In genomic region chr19:44111706-44112105, GRCm38 (mm10) we compare ENCODE assay signal across 13 mouse cellular contexts. TPM values are rescaled to one million over a fixed set of nuclear protein-coding genes. Genes with fewer than 3 reads are reported as not detected.
A peak's percentile ranks its signal among the peaks of the same experiment; 100 is the strongest.
DNase-seq lines count a peak whose midpoint lies in the region; ATAC-seq and TF ChIP-seq lines count a peak whose summit lies in the region.
"Had no signal": no experiment of that assay in that cellular context is flagged by ENCODE, and none has a peak within 500 bp of the region (broad histone marks: within the 10 kb centered on the region; RNA-seq: fewer than 3 reads in every experiment).

No protein-coding gene starts in this region.

- no peak overlapping the region for H3K4me3 ChIP-seq in heart, embryonic 10.5 days
- H3K4me3 ChIP-seq in lung, postnatal 0 days (ENCODE audit: low read depth, low read length): no peak overlapping the region
- no peak overlapping the region for H3K4me3 ChIP-seq in lung, adult 2 months (replicated peaks; ENCODE audit: extremely low read depth, low read depth, low read length)
- H3K4me3 ChIP-seq in bone marrow, adult 2 months (replicated peaks; ENCODE audit: control insufficient read depth, low read depth, low read length): no peak overlapping the region
- H3K4me3 ChIP-seq: embryonic facial prominence, embryonic 15.5 days; heart, embryonic 13.5 days had no signal

- no peaks in the 10 kb centered on the region for H3K27me3 ChIP-seq in heart, embryonic 10.5 days (ENCODE audit: insufficient read depth, poor library complexity, severe bottlenecking)
- no peaks in the 10 kb centered on the region for H3K27me3 ChIP-seq in lung, postnatal 0 days (replicated peaks; ENCODE audit: insufficient read depth, low read length)
- H3K27me3 ChIP-seq: embryonic facial prominence, embryonic 15.5 days; heart, embryonic 13.5 days had no signal

- H3K4me1 ChIP-seq in heart, embryonic 10.5 days: peaks cover 8% of the 10 kb centered on the region
- H3K4me1 ChIP-seq in lung, postnatal 0 days (ENCODE audit: insufficient read depth, low read depth, low read length): peaks cover 2% of the 10 kb centered on the region; the same call in 1 of the 2 replicates
- 0 out of 2 replicates have a peak, but pooled peaks cover 2% of the 10 kb centered on the region for H3K4me1 ChIP-seq in lung, adult 2 months (ENCODE audit: control insufficient read depth, insufficient read depth, low read length)
- H3K4me1 ChIP-seq in bone marrow, adult 2 months (ENCODE audit: control insufficient read depth, insufficient read depth, low read length): peaks cover 2% of the 10 kb centered on the region; the same call in 1 of the 2 replicates

- peaks cover 65% of the 10 kb centered on the region for H3K36me3 ChIP-seq in heart, embryonic 10.5 days
- peaks cover 5% of the 10 kb centered on the region; the same call in 1 of the 2 replicates for H3K36me3 ChIP-seq in lung, postnatal 0 days (ENCODE audit: insufficient read depth, low read length)

- no peaks in the 10 kb centered on the region for H3K9me3 ChIP-seq in heart, embryonic 10.5 days
- no peaks in the 10 kb centered on the region for H3K9me3 ChIP-seq in lung, postnatal 0 days (ENCODE audit: low read length)
- H3K9me3 ChIP-seq: embryonic facial prominence, embryonic 15.5 days; heart, embryonic 13.5 days had no signal

- no peak overlapping the region for H3K9ac ChIP-seq in lung, postnatal 0 days (replicated peaks; ENCODE audit: low read depth)
- H3K9ac ChIP-seq: embryonic facial prominence, embryonic 15.5 days; heart, embryonic 13.5 days had no signal

- peak; percentile 59 for DNase-seq in heart, adult 11 months
- no peak for DNase-seq in heart, embryonic 10.5 days (ENCODE audit: low spot score)
- DNase-seq in lung, postnatal 0 days (ENCODE audit: low spot score): peak; percentile 20
- DNase-seq in lung, adult 2 months: no peak
- peak; percentile 60 for DNase-seq in retina, embryonic 14.5 days (ENCODE audit: low spot score)
- DNase-seq in cerebellum, adult 11-12 months: no peak
- no peak for DNase-seq in cerebellum, adult 9-11 months
- DNase-seq: layer of hippocampus, adult 9-11 months; lung, postnatal 4 days; right cerebral cortex, adult 18-20 months had no signal

- no peak overlapping the region for H3K27ac ChIP-seq in heart, embryonic 10.5 days
- H3K27ac ChIP-seq in lung, postnatal 0 days (ENCODE audit: low read length): no peak overlapping the region
- no peak overlapping the region for H3K27ac ChIP-seq in bone marrow, adult 2 months (ENCODE audit: control insufficient read depth, insufficient read depth, low read depth, low read length, poor library complexity)
- H3K27ac ChIP-seq: embryonic facial prominence, embryonic 15.5 days; heart, embryonic 13.5 days had no signal

- TF ChIP-seq CTCF in lung, postnatal 0 days (IDR thresholded peaks at IDR 0.05): peak; percentile 50
- TF ChIP-seq CTCF in lung, adult 2 months (IDR thresholded peaks at IDR 0.05; ENCODE audit: insufficient read depth, low read length): no peak
- peak; percentile 30; the same call in 1 of the 2 replicates for TF ChIP-seq CTCF in bone marrow, adult 2 months (IDR thresholded peaks at IDR 0.05; ENCODE audit: control insufficient read depth, insufficient read depth, low read length)

- TF ChIP-seq POLR2A in lung, adult 2 months (IDR thresholded peaks at IDR 0.05; ENCODE audit: borderline replicate concordance, extremely low read depth, low read depth, low read length): no peak
- TF ChIP-seq POLR2A in bone marrow, adult 2 months (IDR thresholded peaks at IDR 0.05; ENCODE audit: borderline replicate concordance, control insufficient read depth, low read depth, low read length): no peak

- no peak for ATAC-seq in lung, postnatal 0 days

- H3K4me2 ChIP-seq in lung, postnatal 0 days (replicated peaks; ENCODE audit: low read depth, low read length): no peak overlapping the region
- H3K4me2 ChIP-seq: embryonic facial prominence, embryonic 15.5 days; heart, embryonic 13.5 days had no signal

- 71% methylated on average over 7 of the region's 7 CpGs for WGBS in heart, embryonic 10.5 days
- WGBS in lung, postnatal 0 days: 68% methylated on average over 7 of the region's 7 CpGs
- 66% methylated on average over 7 of the region's 7 CpGs for WGBS in lung, adult 2 months
- 75% methylated on average over 7 of the region's 7 CpGs for WGBS in bone marrow, adult 2 months

- no peak for TF ChIP-seq EP300 in lung, postnatal 0 days (IDR thresholded peaks at IDR 0.05)

RNA-seq across cellular contexts. Expression of gene Chuk, which starts 4.4 kb away (rescaled TPM):
- 36.8 and 47.0 TPM in 2 replicates for polyA plus RNA-seq in heart, embryonic 10.5 days (2016; fragmentation: Nextera tagmentation; extraction: Ambion mirVana)
- polyA plus RNA-seq in lung, postnatal 0 days (2015; fragmentation: Nextera tagmentation; extraction: Ambion mirVana): 32.8 and 33.4 TPM in 2 replicates
- polyA plus RNA-seq in lung, adult 2 months (2012; rRNA removed): 10.2 and 16.1 TPM in 2 replicates
- 21.4 and 31.3 TPM in 2 replicates for polyA plus RNA-seq in bone marrow, adult 2 months (2011; ENCODE audit: insufficient read depth, insufficient read length, low replicate concordance, missing spikeins)

RNA-seq across cellular contexts. Expression of gene Cwf19l1, which starts 24.0 kb away (rescaled TPM):
- 21.9 and 23.8 TPM in 2 replicates for polyA plus RNA-seq in heart, embryonic 10.5 days (2016; fragmentation: Nextera tagmentation; extraction: Ambion mirVana)
- 14.2 and 18.5 TPM in 2 replicates for polyA plus RNA-seq in lung, postnatal 0 days (2015; fragmentation: Nextera tagmentation; extraction: Ambion mirVana)
- 3.6 and 7.5 TPM in 2 replicates for polyA plus RNA-seq in lung, adult 2 months (2012; rRNA removed)
- 8.3 and 22.6 TPM in 2 replicates for polyA plus RNA-seq in bone marrow, adult 2 months (2011; ENCODE audit: insufficient read depth, insufficient read length, low replicate concordance, missing spikeins)

RNA-seq across cellular contexts. Expression of gene Bloc1s2, which starts 34.5 kb away (rescaled TPM):
- 69.0 and 91.3 TPM in 2 replicates for polyA plus RNA-seq in heart, embryonic 10.5 days (2016; fragmentation: Nextera tagmentation; extraction: Ambion mirVana)
- 62.0 and 63.5 TPM in 2 replicates for polyA plus RNA-seq in lung, postnatal 0 days (2015; fragmentation: Nextera tagmentation; extraction: Ambion mirVana)
- 15.5 and 19.7 TPM in 2 replicates for polyA plus RNA-seq in lung, adult 2 months (2012; rRNA removed)
- polyA plus RNA-seq in bone marrow, adult 2 months (2011; ENCODE audit: insufficient read depth, insufficient read length, low replicate concordance, missing spikeins): 40.9 and 78.0 TPM in 2 replicates

RNA-seq across cellular contexts. Expression of gene Erlin1, which starts 42.1 kb away (rescaled TPM):
- polyA plus RNA-seq in heart, embryonic 10.5 days (2016; fragmentation: Nextera tagmentation; extraction: Ambion mirVana): 18.6 and 24.6 TPM in 2 replicates
- 22.7 and 26.9 TPM in 2 replicates for polyA plus RNA-seq in lung, postnatal 0 days (2015; fragmentation: Nextera tagmentation; extraction: Ambion mirVana)
- 6.5 and 7.0 TPM in 2 replicates for polyA plus RNA-seq in lung, adult 2 months (2012; rRNA removed)
- polyA plus RNA-seq in bone marrow, adult 2 months (2011; ENCODE audit: insufficient read depth, insufficient read length, low replicate concordance, missing spikeins): 7.4 and 8.4 TPM in 2 replicates

Comparison
In these comparisons a context has a peak if more than half of its experiments do, and no peak if none do; other contexts are left out.
1. DNase-seq: peak in heart, adult 11 months (single experiment), lung, postnatal 0 days (single experiment) and retina, embryonic 14.5 days (single experiment); none in heart, embryonic 10.5 days (single experiment), lung, adult 2 months (single experiment), cerebellum, adult 11-12 months (single experiment) and cerebellum, adult 9-11 months (single experiment).